Mouse (Mus musculus): ENCODE results near the gene Olfr243.
"Not testable (repeated sequence)": the region's sequence is repeated elsewhere in the genome, so short reads cannot be mapped to it uniquely, and the experiment has no call there.

Gene Olfr243

DNA sequence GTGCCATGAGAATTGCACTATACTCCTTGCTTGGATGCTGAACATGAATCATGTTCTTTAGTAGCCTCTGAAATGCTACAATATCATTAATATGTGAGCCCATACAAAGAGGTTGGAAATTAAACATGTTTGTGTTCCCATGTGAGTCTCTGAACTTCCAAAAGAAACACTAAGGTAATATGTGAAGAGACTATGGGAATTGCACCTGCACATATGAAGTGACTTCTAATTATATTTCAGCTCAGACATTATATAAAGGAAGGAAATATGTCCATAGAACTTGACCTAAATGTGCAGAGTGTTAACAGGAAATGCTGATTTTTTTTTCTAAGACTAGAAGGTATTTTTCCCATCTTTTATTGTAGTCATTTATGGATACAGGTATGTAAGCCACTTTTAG lies at the start of gene Olfr243:
Gene Olfr243 (plus strand): TSS at position 301 of the 400 bp plus-strand sequence.
- DNase-seq (ENCODE audit: low read depth), result no peak

DNA sequence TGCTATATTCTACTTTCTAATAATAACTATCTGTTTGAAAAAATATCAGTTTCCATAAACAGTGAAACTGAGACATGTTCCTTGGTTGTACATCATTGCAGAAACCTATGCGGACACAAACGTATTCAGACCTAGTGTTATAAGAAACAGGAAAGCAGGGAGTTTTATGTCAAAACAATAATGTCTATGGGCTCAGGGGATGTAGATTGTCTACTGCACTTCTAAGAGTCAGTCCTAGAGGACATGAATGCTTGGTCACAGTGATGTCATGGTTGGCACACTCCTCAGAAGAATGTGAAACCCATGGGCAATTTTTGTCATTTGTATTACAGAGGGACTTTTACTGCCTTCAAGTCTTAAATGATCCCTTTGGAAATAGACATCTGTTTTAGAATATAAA lies 43.4 kb upstream of the Olfr243 start, which contains the start of gene Olfr624:
Gene Olfr624 (minus strand): TSS at position 101 of the 400 bp plus-strand sequence.
- no peak for DNase-seq (ENCODE audit: low read depth)

DNA sequence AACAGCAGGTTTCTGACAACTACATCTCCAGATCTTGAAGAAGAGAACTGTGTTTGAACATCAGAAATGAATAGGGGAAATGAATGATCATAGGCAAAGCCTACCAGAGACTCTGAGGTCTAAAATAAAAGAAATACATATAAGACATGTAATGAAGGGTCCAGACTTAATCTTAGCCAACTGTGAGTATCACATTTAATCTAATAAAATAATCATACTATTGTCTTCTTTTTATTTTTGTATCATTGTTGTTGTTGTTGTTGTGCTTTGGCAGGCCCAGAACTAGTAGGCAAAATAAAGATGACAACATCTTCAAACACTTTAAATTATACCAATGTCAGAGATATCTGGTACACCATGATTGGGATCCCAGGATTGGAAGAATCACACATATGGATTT lies 32.1 kb upstream of the Olfr243 start, which contains the start of gene Olfr625-ps1:
Gene Olfr625-ps1 (plus strand): TSS at position 301 of the 400 bp plus-strand sequence.
- no peak for DNase-seq (ENCODE audit: low read depth)

DNA sequence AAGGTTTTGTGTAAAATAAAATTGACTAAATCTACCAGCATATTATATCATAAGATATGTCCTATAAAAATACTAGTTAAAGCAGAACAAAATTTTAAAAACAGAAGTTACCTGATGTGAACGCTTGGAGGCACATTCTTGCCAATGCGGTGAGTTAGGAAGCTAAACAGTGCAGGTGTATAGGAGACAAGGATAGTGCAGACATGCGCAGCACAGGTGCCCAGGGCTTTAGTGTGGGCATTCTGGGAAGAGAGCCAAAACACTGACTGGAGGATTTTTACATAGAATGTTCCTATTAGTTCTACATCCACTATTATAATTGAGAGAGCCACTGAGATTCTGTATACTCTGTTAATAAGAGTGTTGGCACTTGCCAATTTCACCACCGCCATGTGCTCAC lies 15.0 kb upstream of the Olfr243 start:
- no peak for DNase-seq (ENCODE audit: low read depth)

DNA sequence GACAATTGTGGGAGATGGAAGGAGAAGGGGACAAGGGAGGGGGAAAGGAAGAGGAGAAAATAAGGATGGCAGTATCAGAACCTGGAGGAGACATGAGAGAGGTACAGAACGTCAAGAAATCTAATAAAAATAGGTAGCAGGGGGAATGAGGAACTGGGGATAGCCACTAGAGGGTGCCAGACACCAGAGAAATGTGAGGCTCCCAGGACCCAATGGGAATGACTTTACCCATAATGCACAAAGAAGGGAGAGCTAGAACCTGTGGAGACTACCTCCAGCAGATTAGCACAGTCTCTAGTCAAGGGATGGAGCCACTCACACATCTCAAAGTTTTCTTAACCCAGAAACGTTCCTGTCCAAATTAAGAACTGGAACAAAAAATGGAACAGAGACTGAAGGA lies 2.4 kb upstream of the Olfr243 start:
- DNase-seq (ENCODE audit: low read depth), result no peak

DNA sequence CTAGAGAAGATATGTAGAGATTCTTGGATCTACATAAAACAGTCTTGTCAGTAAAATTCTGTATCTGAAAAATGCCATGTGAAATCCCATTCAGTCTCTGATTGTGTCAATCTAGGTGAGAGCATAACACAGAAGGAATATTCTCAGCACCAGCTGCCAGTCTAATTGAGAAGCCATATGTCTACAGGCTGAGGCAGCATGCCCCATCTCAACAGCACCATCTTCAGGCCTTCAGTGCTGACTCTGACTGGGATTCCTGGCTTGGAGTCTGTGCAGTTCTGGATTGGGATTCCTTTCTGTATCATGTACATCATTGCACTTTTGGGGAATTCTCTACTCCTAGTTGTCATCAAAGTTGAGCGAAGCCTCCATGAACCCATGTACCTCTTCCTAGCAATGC lies 1.9 kb downstream of the Olfr243 start:
- DNase-seq (ENCODE audit: low read depth), result not testable (repeated sequence)

DNA sequence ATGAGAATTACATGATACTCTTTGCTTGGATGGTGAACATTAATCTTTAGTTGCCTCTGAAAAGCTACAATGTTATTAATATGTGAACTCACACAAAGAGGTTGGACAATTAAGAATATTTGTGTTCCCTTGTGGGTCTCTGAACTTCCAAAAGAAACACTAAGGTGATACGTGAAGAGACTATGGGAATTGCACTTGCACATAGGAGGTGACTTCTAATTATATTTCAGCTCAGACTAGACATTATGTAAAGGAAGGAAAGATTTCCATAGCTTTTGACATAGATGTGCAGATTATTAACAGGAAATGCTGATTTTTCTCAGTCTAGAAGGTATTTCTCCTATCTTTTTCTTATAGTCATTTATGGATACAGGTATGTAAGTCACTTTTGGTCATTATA lies 15.6 kb downstream of the Olfr243 start, which contains the start of gene Olfr628:
Gene Olfr628 (plus strand): TSS at position 301 of the 400 bp plus-strand sequence.
- DNase-seq (ENCODE audit: low read depth), result no peak

DNA sequence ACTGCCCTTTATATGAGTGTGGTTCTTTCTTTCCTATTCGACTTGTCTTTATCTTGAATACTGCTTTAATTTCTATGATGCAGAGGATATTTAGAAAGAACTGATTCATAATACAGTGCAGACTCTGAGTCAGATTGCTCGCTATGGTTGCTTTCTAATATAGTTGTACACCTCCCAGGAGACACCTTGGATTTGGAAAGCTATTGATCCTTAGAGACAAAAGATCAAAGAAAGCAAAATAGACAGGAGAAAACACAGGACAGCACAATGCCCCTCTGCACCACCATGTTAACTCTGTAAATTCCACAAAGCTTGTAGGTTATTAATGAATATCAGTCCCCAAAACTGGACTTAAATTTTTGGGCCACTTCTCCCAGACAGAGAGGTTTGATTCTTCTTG lies 30.4 kb downstream of the Olfr243 start, which contains the start of gene Olfr629:
Gene Olfr629 (minus strand): TSS at position 101 of the 400 bp plus-strand sequence.
- no peak for DNase-seq (ENCODE audit: low read depth)

DNA sequence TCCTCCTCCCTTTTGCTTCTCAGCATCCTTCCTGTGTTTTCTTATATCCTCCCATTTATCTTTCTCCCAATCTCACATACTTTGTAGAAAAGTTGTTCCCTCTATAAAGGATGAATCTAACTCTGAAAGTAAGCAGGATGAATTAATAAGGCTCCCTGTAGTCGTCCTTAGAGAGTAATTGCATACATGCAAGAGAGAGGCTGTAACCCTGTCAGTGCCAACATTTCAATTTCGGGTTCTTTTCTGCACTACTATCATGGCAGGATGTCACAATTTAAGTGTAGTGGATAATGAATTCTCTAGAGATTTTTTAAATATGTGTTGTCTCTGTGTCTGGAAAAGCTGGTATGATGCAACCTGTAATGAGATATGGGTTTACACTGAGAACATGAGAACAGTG lies 42.8 kb downstream of the Olfr243 start, which contains the start of gene Olfr630:
Gene Olfr630 (minus strand): TSS at position 101 of the 400 bp plus-strand sequence.
- no peak for DNase-seq (ENCODE audit: low read depth)

DNA sequence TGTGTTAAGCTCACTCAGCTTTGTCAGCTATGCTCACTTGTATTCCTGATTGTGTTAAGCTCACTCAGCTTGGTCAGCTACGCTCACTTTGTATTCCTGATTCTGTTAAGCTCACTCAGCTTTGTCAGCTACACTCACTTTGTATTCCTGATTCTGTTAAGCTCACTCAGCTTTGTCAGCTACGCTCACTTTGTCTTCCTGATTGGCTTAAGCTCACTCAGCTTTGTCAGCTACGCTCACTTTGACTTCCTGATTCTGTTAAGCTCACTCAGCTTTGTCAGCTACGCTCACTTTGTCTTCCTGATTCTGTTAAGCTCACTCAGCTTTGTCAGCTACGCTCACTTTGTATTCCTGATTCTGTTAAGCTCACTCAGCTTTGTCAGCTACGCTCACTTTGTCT lies 47.7 kb downstream of the Olfr243 start:
- not testable (repeated sequence) for DNase-seq (ENCODE audit: low read depth)

DNA sequence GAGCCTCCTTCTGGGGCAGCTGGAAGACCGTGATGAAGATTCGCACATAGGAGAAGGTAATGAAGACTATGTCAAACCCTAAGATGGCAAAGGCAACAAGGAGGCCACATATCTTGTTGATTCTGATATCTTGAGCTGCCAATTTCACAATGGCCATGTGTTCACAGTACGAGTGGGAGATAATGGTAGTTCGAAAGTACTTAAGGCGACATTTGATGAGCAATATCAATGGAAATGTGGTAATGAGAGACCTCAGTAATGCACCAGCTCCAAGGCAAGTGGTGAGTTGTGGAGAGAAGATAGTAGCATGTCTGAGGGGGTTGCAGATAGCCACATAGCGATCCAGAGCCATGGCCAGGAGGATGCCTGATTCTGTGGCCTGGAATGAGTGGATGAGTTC lies 53.2 kb downstream of the Olfr243 start:
- DNase-seq (ENCODE audit: low read depth), result not testable (repeated sequence)
